Mouse (Mus musculus) lung, adult 2 months (tissue): ENCODE measurements around the gene Selenbp2.

Experiments used
- CTCF ChIP-seq: fragments of 200-500 bp; IDR thresholded peaks from 2 replicates; pipeline ENCODE4 v1.5.1; 2011; ENCODE audit warnings: mild to moderate bottlenecking, low read length, control low read depth; ENCODE audit not compliant: insufficient read depth
- POLR2A ChIP-seq: fragments of 200-500 bp; IDR thresholded peaks from 2 replicates; pipeline ENCODE4 v1.6.1; 2011; ENCODE audit warnings: low read depth, mild to moderate bottlenecking, control low read depth, low read length, borderline replicate concordance; ENCODE audit errors: extremely low read depth

DNA sequence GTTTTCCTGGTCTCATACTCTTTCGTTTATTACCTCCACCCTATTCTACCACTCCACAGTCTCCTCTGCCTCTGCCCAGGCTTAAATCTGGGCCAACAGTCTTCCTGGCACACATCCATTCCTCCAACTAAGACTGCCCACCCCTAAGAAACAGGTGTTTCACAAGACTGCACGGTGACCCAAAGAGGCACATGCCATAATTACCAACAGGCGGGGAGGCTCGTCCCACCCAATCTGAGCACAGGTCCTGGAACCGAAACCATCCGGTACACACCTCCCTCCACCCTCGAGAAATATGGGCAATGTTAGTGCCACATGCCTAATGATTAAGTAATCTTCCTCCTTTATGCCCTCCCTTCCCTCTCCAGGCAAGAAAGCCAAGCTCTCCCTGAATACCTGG lies 42.9 kb upstream of the Selenbp2 start:
- TF ChIP-seq CTCF, result no peak
- TF ChIP-seq POLR2A, result no peak
